Mouse (Mus musculus): ENCODE results near the gene Arap1.

DNA sequence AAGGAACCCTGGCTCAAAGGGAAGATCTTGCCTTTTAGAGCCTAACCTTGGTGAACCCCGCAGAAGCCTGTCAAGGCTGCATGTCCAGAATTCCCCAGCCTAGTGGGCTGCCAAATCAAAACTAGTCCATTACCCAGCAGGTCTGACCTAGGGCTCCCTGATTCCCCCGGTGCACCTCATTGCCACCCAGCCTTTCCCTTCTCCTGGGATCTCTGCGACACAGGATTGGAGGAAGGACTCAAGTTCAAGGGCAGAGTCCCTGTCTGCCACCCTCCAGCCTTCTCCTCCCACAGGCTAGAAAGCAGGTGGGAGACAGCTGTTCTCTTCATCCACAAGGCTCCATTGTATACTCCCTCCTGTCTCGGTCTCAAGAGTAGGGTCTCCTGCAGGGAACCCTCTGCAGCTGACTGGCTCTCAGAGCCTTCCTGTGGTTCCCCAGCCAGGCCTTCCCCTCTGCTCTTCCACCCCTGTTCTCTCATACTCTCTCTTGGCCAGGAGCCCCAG, 110.5 kb downstream of the Arap1 start:
- TF ChIP-seq CTCF (IDR thresholded peaks at IDR 0.05; ENCODE audit: extremely low read depth, insufficient read depth, low read length), result no peak
- TF ChIP-seq POLR2A (IDR thresholded peaks at IDR 0.05; ENCODE audit: extremely low read depth, insufficient read depth, low read length), result no peak
